ENCODE assay signal across 7 mouse cellular contexts in the genomic region with DNA sequence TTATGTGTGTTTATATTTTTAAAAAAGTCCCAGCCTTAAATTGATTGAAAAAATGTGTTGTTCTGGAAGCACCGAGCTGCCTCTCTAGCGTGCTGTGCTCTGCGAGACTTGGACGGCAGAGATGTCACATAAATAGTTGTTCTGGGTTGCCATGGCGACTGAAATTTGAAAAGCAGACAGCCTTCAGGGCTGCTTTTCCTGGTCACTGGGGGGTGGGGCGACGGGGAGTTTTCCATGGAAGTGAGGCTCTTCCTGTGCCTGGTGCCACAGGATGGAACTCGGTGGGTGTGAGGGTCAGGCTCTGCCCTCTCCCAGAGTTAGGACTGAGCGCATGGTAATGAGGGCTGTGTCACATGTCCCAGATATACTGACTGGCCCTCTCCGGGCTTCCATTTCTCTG.
A peak's percentile ranks its signal among the peaks of the same experiment; 100 is the strongest.
DNase-seq lines count a peak whose midpoint lies in the region; ATAC-seq and TF ChIP-seq lines count a peak whose summit lies in the region.

No protein-coding gene starts in this region.

- no peak overlapping the region for H3K27ac ChIP-seq in hindbrain, embryonic 12.5 days
- H3K27ac ChIP-seq in layer of hippocampus, adult 2 months: peak overlapping the region; percentile 89
- H3K27ac ChIP-seq in lung, embryonic 16.5 days (ENCODE audit: low read length): no peak overlapping the region; the same call in 1 of the 2 replicates

- TF ChIP-seq CTCF in layer of hippocampus, adult 2 months (conservative IDR thresholded peaks at IDR 0.05): no peak

- no peaks in the 10 kb centered on the region for H3K36me3 ChIP-seq in hindbrain, embryonic 12.5 days
- H3K36me3 ChIP-seq in lung, embryonic 16.5 days (ENCODE audit: control insufficient read depth, insufficient read depth, low read length): no peaks in the 10 kb centered on the region

- no peak overlapping the region for H3K9ac ChIP-seq in hindbrain, embryonic 12.5 days
- H3K9ac ChIP-seq in lung, embryonic 16.5 days (ENCODE audit: low read length): no peak overlapping the region

- no peaks in the 10 kb centered on the region for H3K9me3 ChIP-seq in hindbrain, embryonic 12.5 days (replicated peaks)
- no peaks in the 10 kb centered on the region for H3K9me3 ChIP-seq in lung, embryonic 16.5 days (ENCODE audit: control insufficient read depth, low read length)

- WGBS in hindbrain, embryonic 12.5 days: 9% methylated on average over 10 of the region's 10 CpGs
- WGBS in lung, embryonic 16.5 days: 13% methylated on average over 10 of the region's 10 CpGs

- no peaks in the 10 kb centered on the region for H3K27me3 ChIP-seq in hindbrain, embryonic 12.5 days
- H3K27me3 ChIP-seq in lung, embryonic 16.5 days (ENCODE audit: control insufficient read depth, insufficient read depth, low read depth, low read length): no peaks in the 10 kb centered on the region

- peaks cover 35% of the 10 kb centered on the region for H3K4me1 ChIP-seq in hindbrain, embryonic 12.5 days
- peaks cover 17% of the 10 kb centered on the region for H3K4me1 ChIP-seq in lung, embryonic 16.5 days (replicated peaks; ENCODE audit: control insufficient read depth, insufficient read depth, low read length)

- H3K4me2 ChIP-seq in hindbrain, embryonic 12.5 days (replicated peaks): no peak overlapping the region; the same call in 1 of the 2 replicates
- H3K4me2 ChIP-seq in lung, embryonic 16.5 days (ENCODE audit: low read depth, low read length): no peak overlapping the region; the same call in 1 of the 2 replicates

- H3K4me3 ChIP-seq in hindbrain, embryonic 12.5 days: no peak overlapping the region
- no peak overlapping the region for H3K4me3 ChIP-seq in layer of hippocampus, adult 2 months
- no peak overlapping the region for H3K4me3 ChIP-seq in lung, embryonic 16.5 days (ENCODE audit: low read length)

- peak; percentile 95 for ATAC-seq in frontal cortex, adult (ENCODE audit: low TSS enrichment)
- peak; percentile 71 for ATAC-seq in hindbrain, embryonic 12.5 days (ENCODE audit: low FRiP score)
- ATAC-seq in lung, embryonic 16.5 days (ENCODE audit: low read depth): peak; percentile 79

- peak; percentile 73 for DNase-seq in embryo, embryonic 9.5 days (ENCODE audit: extremely low spot score)
- peak; percentile 77 to 89 for DNase-seq in layer of hippocampus, adult 2 months (ENCODE audit: low spot score in 2 of 2)
- DNase-seq in right cerebral cortex, postnatal 10 days (ENCODE audit: low spot score in 2 of 2): peak; percentile 90 to 93
- no peak for DNase-seq in MN1 (ENCODE audit: low spot score)
